Mouse (Mus musculus) layer of hippocampus, adult 2 months (tissue): ENCODE measurements around the gene Tmem184a. TPM values are rescaled to one million over a fixed set of nuclear protein-coding genes. Genes with fewer than 3 reads are reported as not detected.

ENCODE experiments used
- DNase-seq, 2 experiments: peaks; one replicate each; pipeline ENCODE4 v3.0.0; 2022; ENCODE audit warnings: low spot score in 2 of 2
- H3K27ac ChIP-seq: fragments of 200-600 bp; 2 replicates; pipeline ENCODE4 v1.8.1; 2022
- H3K4me3 ChIP-seq: fragments of 200-600 bp; 2 replicates; pipeline ENCODE4 v1.8.1; 2022; ENCODE audit warnings: mild to moderate bottlenecking
- CTCF ChIP-seq: fragments of 200-600 bp; conservative IDR thresholded peaks from 2 replicates; pipeline ENCODE4 v1.8.1; 2022; ENCODE audit warnings: antibody characterized with exemption, mild to moderate bottlenecking, moderate library complexity
- total RNA-seq, 2 experiments: library from RNA; stranded (reverse); gene quantifications; 2 replicates each; pipeline ENCODE4 v1.2.3; 2021

The Tmem184a gene
- total RNA-seq, 2 experiments from 2014 or later = 0.25 to 1.9 TPM

DNA sequence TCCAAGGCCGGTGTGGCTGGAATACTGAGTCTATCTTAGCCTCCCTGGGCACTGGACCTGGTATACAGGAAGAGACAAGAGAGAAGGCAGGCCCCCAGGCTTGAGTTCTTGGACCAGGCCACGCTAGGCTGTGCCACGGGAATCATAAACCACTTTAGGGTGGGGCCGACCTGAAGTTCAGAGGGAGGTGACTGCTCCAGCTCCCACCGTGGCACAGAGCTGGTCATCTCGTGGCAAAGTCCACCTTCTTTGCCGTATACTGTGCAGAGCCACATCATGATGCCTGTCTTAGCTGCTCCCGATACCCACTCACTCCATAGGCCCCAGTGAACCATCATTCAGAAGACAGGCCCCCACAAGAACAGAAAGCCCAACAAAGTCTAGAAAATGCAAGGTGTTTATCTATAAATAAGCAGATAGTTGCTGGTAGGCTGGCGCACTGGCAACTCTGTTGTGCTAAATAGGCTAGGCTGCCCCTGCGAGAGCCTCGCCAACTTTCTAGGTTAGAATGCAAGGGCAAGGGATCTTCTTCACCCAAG is 15.1 kb downstream of the Tmem184a start:
- no peak overlapping the region for H3K4me3 ChIP-seq
- TF ChIP-seq CTCF = no peak
- no peak overlapping the region for H3K27ac ChIP-seq
- no peak for DNase-seq

- H3K4me3 ChIP-seq = no peak overlapping the region
- DNase-seq = no peak
- TF ChIP-seq CTCF = no peak
- H3K27ac ChIP-seq = no peak overlapping the region
These were observed 15.6 kb downstream of the Tmem184a start for GRCm38 (mm10) chr5:139804107-139804551.

GRCm38 (mm10) chr5:139803601-139804102 is 16.1 kb downstream of the Tmem184a start:
- TF ChIP-seq CTCF = peak; percentile 58
- Histone ChIP-seq H3K27ac (no peak overlapping the region), H3K4me3 (no peak overlapping the region)
- DNase-seq = no peak

GRCm38 (mm10) chr5:139803165-139803564 is 16.6 kb downstream of the Tmem184a start:
- DNase-seq = no peak
- TF ChIP-seq CTCF = no peak
- H3K4me3 ChIP-seq = no peak overlapping the region
- H3K27ac ChIP-seq = no peak overlapping the region

- H3K27ac ChIP-seq = no peak overlapping the region
- DNase-seq = no peak
- no peak overlapping the region for H3K4me3 ChIP-seq
- no peak for TF ChIP-seq CTCF
These were observed 17.8 kb downstream of the Tmem184a start for GRCm38 (mm10) chr5:139801880-139802279.

DNA sequence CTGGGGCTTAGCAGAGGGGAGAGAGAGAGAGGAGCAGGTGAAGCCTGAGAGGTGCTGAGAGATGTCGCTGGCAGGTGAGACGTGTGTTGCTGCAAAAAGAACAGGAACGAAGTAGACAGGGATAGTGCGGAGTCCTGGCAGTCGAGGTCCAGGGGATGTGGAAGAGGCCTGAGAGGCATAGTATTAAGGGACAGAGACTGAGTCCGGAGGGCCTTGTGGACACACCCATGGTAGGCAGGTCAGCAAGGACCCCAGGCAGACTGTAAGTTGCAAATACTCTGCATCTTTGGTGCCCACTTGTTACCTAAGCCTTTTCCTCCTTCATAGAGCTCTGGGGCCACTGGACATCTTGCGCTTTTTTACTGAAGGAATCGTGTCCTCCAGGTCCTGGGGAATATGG is 18.5 kb downstream of the Tmem184a start:
- no peak overlapping the region for H3K27ac ChIP-seq
- no peak for TF ChIP-seq CTCF

GRCm38 (mm10) chr5:139799801-139800590 is 19.7 kb downstream of the Tmem184a start:
- H3K4me3 ChIP-seq = no peak overlapping the region
- no peak overlapping the region for H3K27ac ChIP-seq
- DNase-seq = no peak
- no peak for TF ChIP-seq CTCF

More for the DNA sequence above, 18.5 kb downstream of the Tmem184a start:
- no peak overlapping the region for H3K4me3 ChIP-seq
- no peak for DNase-seq

GRCm38 (mm10) chr5:139799041-139799440 is 20.7 kb downstream of the Tmem184a start:
- Histone ChIP-seq H3K4me3 (no peak overlapping the region), H3K27ac (no peak overlapping the region)
- TF ChIP-seq CTCF = no peak
- no peak for DNase-seq

- TF ChIP-seq CTCF = no peak
- no peak for DNase-seq
- Histone ChIP-seq H3K4me3 (peak overlapping the region; percentile 45), H3K27ac (peak overlapping the region; percentile 86)
These were observed 21.4 kb downstream of the Tmem184a start for GRCm38 (mm10) chr5:139798168-139798900.

- Histone ChIP-seq H3K27ac (peak overlapping the region; percentile 86), H3K4me3 (peak overlapping the region; percentile 45)
- no peak for TF ChIP-seq CTCF
- peak; percentile 83 to 84 for DNase-seq
These were observed 22.1 kb downstream of the Tmem184a start for GRCm38 (mm10) chr5:139797473-139798167.

GRCm38 (mm10) chr5:139796900-139797299 is 22.8 kb downstream of the Tmem184a start:
- H3K4me3 ChIP-seq = peak overlapping the region; percentile 45; the same call in 1 of the 2 replicates
- peak; percentile 36 to 57 for DNase-seq
- TF ChIP-seq CTCF = no peak
- peak overlapping the region; percentile 86 for H3K27ac ChIP-seq

GRCm38 (mm10) chr5:139796001-139796620 is 23.6 kb downstream of the Tmem184a start:
- H3K27ac ChIP-seq = peak overlapping the region; percentile 86
- no peak for TF ChIP-seq CTCF
- H3K4me3 ChIP-seq = no peak overlapping the region
- no peak for DNase-seq
